Mouse (Mus musculus) neural tube, embryonic 15.5 days (tissue): ENCODE data around the gene Rrbp1. TPM values are rescaled to one million over a fixed set of nuclear protein-coding genes. Genes with fewer than 3 reads are reported as not detected.
A peak's percentile ranks its signal among the peaks of the same experiment; 100 is the strongest.

ENCODE experiments used
- ATAC-seq: fragments of 200-750 bp; cut with Nextera tagmentation; 2 replicates; pipeline ENCODE4 v1.8.0; 2017; ENCODE audit warnings: mild to moderate bottlenecking, moderate TSS enrichment, moderate library complexity; ENCODE audit not compliant: low FRiP score
- H3K27ac ChIP-seq: fragments of 300-500 bp; sonication (generic); replicated peaks from 2 replicates; pipeline ENCODE4 v1.5.1; 2015; ENCODE audit warnings: mild to moderate bottlenecking, inconsistent platforms
- H3K27me3 ChIP-seq: fragments of 300-500 bp; sonication (generic); replicated peaks from 2 replicates; pipeline ENCODE4 v1.6.1; 2015; ENCODE audit warnings: inconsistent platforms
- H3K36me3 ChIP-seq: fragments of 300-500 bp; sonication (generic); 2 replicates; pipeline ENCODE4 v1.6.1; 2015; ENCODE audit warnings: inconsistent platforms
- H3K4me1 ChIP-seq: fragments of 300-500 bp; sonication (generic); 2 replicates; pipeline ENCODE4 v1.6.1; 2015; ENCODE audit warnings: inconsistent platforms
- H3K4me2 ChIP-seq: fragments of 300-500 bp; sonication (generic); 2 replicates; pipeline ENCODE4 v1.6.1; 2015; ENCODE audit warnings: inconsistent platforms, mild to moderate bottlenecking, moderate library complexity
- H3K4me3 ChIP-seq: fragments of 300-500 bp; sonication (generic); replicated peaks from 2 replicates; pipeline ENCODE4 v1.5.1; 2015; ENCODE audit warnings: mild to moderate bottlenecking, inconsistent platforms
- H3K9ac ChIP-seq: fragments of 300-500 bp; sonication (generic); replicated peaks from 2 replicates; pipeline ENCODE4 v1.6.1; 2015; ENCODE audit warnings: mild to moderate bottlenecking, inconsistent platforms
- H3K9me3 ChIP-seq: fragments of 300-500 bp; sonication (generic); replicated peaks from 2 replicates; pipeline ENCODE4 v1.6.1; 2016; ENCODE audit warnings: inconsistent platforms
- WGBS: fragments of 180-500 bp; shearing (Covaris S2); methylation state at CpG from one replicate; pipeline ENCODE4 v1.1.7; 2015; ENCODE audit warnings: mixed read lengths; 5-methylcytosine and 5-hydroxymethylcytosine counted together
- polyA plus RNA-seq: library from polyadenylated mRNA; unstranded; fragments of >200 nt; fragmentation: Nextera tagmentation; extraction: Ambion mirVana; gene quantifications from 2 replicates; pipeline ENCODE4 v1.2.1, GENCODE M21; 2015

Rrbp1 gene
- polyA plus RNA-seq, 1 experiment from 2014 or later: 38.6 TPM

DNA sequence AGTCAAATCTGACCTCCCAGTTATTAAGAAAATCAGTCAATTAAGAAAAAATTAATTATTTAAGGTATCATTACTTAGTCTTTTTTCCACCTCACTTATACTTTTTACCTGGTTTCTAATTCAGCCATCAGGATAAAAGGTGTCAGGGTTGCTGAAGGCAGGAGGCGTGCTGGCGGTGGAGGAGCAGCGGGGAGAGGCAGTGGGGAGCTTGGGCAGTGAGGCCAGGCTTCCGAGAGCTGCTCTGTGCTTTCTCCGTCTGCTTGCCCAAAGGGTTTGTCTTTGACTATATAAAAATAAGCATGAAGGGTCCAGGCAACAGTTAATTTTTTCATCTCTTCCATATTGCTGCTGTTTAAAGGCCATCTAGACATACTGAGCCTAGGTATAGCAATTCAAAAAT is 77.5 kb downstream of the Rrbp1 start:
- Histone ChIP-seq H3K4me3 (no peak overlapping the region), H3K9ac (no peak overlapping the region), H3K36me3 (no peaks in the 10 kb centered on the region), H3K4me1 (peaks cover 11% of the 10 kb centered on the region; the same call in 1 of the 2 replicates), H3K9me3 (no peaks in the 10 kb centered on the region), H3K4me2 (no peak overlapping the region), H3K27me3 (no peaks in the 10 kb centered on the region), H3K27ac (no peak overlapping the region)
- ATAC-seq: no peak
- 87% methylated on average over 5 of the region's 5 CpGs for WGBS

GRCm38 (mm10) chr2:143932340-143932873 is 78.7 kb downstream of the Rrbp1 start:
- peaks cover 8% of the 10 kb centered on the region; the same call in 1 of the 2 replicates for H3K4me1 ChIP-seq
- WGBS: 85% methylated on average over 12 of the region's 12 CpGs
- no peak overlapping the region for H3K9ac ChIP-seq
- no peaks in the 10 kb centered on the region for H3K27me3 ChIP-seq
- no peaks in the 10 kb centered on the region for H3K36me3 ChIP-seq
- no peak for ATAC-seq
- H3K9me3 ChIP-seq: no peaks in the 10 kb centered on the region
- H3K4me2 ChIP-seq: no peak overlapping the region
- H3K27ac ChIP-seq: no peak overlapping the region
- H3K4me3 ChIP-seq: no peak overlapping the region

GRCm38 (mm10) chr2:143929607-143930311 is 81.3 kb downstream of the Rrbp1 start:
- peaks cover 8% of the 10 kb centered on the region; the same call in 1 of the 2 replicates for H3K4me1 ChIP-seq
- H3K36me3 ChIP-seq: no peaks in the 10 kb centered on the region
- 35% methylated on average over 3 of the region's 3 CpGs for WGBS
- H3K4me2 ChIP-seq: no peak overlapping the region
- ATAC-seq: no peak
- H3K27ac ChIP-seq: no peak overlapping the region
- no peaks in the 10 kb centered on the region for H3K27me3 ChIP-seq
- H3K4me3 ChIP-seq: no peak overlapping the region
- H3K9ac ChIP-seq: no peak overlapping the region
- H3K9me3 ChIP-seq: no peaks in the 10 kb centered on the region

DNA sequence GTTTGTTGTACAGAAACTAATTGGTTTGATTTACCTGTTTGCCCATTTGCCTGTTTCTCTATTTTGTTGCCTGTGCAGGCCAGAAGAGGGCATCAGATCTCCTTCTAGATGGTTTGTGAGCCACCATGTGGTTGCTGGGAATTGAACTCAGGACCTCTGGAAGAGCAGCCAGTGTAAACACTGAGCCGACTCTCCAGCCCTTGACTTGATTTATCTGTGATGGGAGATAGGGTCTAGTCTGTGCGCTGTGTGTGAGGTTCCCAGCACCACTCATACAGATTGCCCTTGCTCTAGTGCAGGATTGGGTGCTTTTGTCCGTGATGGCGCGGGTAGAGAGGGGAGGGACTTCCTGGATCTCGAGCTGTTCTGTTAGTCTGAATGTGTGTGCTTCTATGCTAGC is 85.2 kb downstream of the Rrbp1 start:
- Histone ChIP-seq H3K4me3 (no peak overlapping the region), H3K9me3 (no peaks in the 10 kb centered on the region), H3K9ac (no peak overlapping the region), H3K36me3 (no peaks in the 10 kb centered on the region), H3K27me3 (no peaks in the 10 kb centered on the region), H3K4me1 (peaks cover 9% of the 10 kb centered on the region), H3K4me2 (no peak overlapping the region), H3K27ac (no peak overlapping the region)
- 94% methylated on average over 6 of the region's 6 CpGs for WGBS
- ATAC-seq: no peak

GRCm38 (mm10) chr2:143924085-143924484 is 87.0 kb downstream of the Rrbp1 start:
- no peak for ATAC-seq
- no peak overlapping the region for H3K4me3 ChIP-seq
- no peak overlapping the region for H3K9ac ChIP-seq
- H3K27me3 ChIP-seq: no peaks in the 10 kb centered on the region
- 53% methylated on average over 7 of the region's 7 CpGs for WGBS
- H3K27ac ChIP-seq: no peak overlapping the region
- peaks cover 10% of the 10 kb centered on the region for H3K4me1 ChIP-seq
- no peak overlapping the region for H3K4me2 ChIP-seq
- no peaks in the 10 kb centered on the region for H3K9me3 ChIP-seq
- no peaks in the 10 kb centered on the region for H3K36me3 ChIP-seq

GRCm38 (mm10) chr2:143918831-143919502 is 92.1 kb downstream of the Rrbp1 start:
- no peak for ATAC-seq
- 50% methylated on average over 4 of the region's 4 CpGs for WGBS
- peaks cover 42% of the 10 kb centered on the region for H3K4me1 ChIP-seq

GRCm38 (mm10) chr2:143917622-143918021 is 93.4 kb downstream of the Rrbp1 start:
- no peak overlapping the region for H3K4me3 ChIP-seq

More at GRCm38 (mm10) chr2:143918831-143919502, 92.1 kb downstream of the Rrbp1 start:
- no peak overlapping the region for H3K27ac ChIP-seq
- H3K4me2 ChIP-seq: no peak overlapping the region
- H3K27me3 ChIP-seq: no peaks in the 10 kb centered on the region
- no peak overlapping the region for H3K4me3 ChIP-seq
- no peaks in the 10 kb centered on the region for H3K9me3 ChIP-seq
- no peak overlapping the region for H3K9ac ChIP-seq
- no peaks in the 10 kb centered on the region for H3K36me3 ChIP-seq

GRCm38 (mm10) chr2:143916229-143916628 is 94.8 kb downstream of the Rrbp1 start:
- H3K4me1 ChIP-seq: peaks cover 40% of the 10 kb centered on the region

More at GRCm38 (mm10) chr2:143917622-143918021, 93.4 kb downstream of the Rrbp1 start:
- 62% methylated on average over 5 of the region's 5 CpGs for WGBS
- Histone ChIP-seq H3K4me1 (peaks cover 40% of the 10 kb centered on the region), H3K27me3 (no peaks in the 10 kb centered on the region), H3K9me3 (no peaks in the 10 kb centered on the region), H3K27ac (no peak overlapping the region), H3K9ac (no peak overlapping the region), H3K36me3 (no peaks in the 10 kb centered on the region), H3K4me2 (peak overlapping the region; percentile 80)
- ATAC-seq: no peak

DNA sequence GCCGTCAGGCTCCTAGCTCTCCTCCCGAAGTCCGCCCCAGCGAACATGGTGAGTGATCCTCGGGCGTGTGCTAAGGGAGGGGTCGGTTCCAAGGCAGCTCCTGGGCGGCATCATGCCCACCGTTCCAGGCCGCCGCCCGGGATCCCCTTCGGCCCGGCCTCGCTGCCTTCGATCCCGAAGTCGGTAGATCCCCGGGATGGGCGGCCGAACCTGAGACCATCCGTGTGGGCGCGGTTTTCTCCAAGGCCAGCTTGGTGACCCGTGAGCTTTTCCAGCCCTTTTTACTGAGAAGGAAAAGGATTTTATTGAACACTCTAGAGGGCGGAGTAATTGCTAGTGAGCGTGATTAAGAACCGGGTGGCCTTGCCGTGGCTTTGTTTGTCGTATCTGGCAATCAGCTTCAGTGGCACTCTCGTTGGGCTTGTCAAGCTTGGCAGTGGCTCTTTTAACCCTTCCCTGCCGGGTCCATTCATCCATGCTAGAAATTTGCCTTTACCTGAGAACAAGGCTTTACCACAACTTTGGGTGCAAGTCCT is 95.4 kb downstream of the Rrbp1 start:
- 0% methylated on average over 32 of the region's 32 CpGs for WGBS
- Histone ChIP-seq H3K9ac (peak overlapping the region; percentile 92), H3K36me3 (no peaks in the 10 kb centered on the region), H3K9me3 (no peaks in the 10 kb centered on the region), H3K4me1 (peaks cover 37% of the 10 kb centered on the region), H3K27me3 (no peaks in the 10 kb centered on the region), H3K4me3 (peak overlapping the region; percentile 86), H3K27ac (peak overlapping the region; percentile 93), H3K4me2 (peak overlapping the region; percentile 80)
- ATAC-seq: peak; percentile 64

More at GRCm38 (mm10) chr2:143916229-143916628, 94.8 kb downstream of the Rrbp1 start:
- no peak for ATAC-seq
- Histone ChIP-seq H3K9ac (peak overlapping the region; percentile 92), H3K36me3 (no peaks in the 10 kb centered on the region), H3K9me3 (no peaks in the 10 kb centered on the region), H3K4me3 (peak overlapping the region; percentile 86), H3K27me3 (no peaks in the 10 kb centered on the region), H3K4me2 (peak overlapping the region; percentile 80), H3K27ac (peak overlapping the region; percentile 93)
- 7% methylated on average over 5 of the region's 5 CpGs for WGBS

DNA sequence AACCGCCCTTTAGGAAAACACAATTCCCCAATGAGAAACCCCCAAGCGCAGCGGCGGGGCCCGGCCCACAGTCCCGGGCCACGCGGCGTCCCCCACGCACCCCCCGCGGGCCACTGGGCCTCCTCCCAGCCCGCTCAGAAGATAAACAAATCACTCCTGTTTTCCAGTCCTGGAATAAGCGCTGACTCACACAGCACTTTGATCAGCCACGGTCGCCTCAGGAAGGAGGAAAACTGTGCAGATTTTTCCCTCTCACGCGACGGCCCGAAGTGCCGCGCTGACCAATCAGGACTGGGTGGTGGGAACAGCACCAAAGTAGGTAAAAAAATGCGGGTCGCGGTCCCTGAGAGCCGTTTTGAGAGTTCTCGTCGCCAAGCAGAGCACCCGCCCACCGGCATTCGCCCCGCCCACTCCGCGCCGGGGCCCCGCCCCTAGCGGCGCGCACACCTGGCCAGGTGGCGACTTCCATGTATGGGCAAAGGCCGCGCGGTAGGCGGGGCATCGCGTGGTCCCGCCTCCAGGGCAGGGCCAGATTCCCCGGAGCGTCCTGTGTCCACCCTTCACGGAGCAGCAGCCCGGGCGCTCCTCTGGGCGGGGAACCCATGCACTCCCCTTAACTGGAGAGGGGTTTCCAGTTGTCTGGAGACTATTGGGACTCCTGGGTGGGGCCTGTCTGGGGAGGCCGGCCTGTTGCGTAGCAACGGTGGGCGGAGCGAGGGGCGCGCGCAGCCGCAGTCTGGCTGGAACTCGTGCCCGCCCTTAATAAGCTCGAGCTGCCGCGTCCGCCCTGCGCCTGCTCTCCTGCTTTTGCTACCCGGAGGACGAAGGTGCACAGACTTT is 96.1 kb downstream of the Rrbp1 start, which contains the start of gene Dstn:
TSS of gene Dstn (plus strand) at position 561 of the 840 bp plus-strand sequence.
- Histone ChIP-seq H3K36me3 (no peaks in the 10 kb centered on the region), H3K4me1 (peaks cover 37% of the 10 kb centered on the region), H3K27me3 (no peaks in the 10 kb centered on the region), H3K9ac (peak within 1 kb of the TSS; percentile 92), H3K27ac (peak within 1 kb of the TSS; percentile 93), H3K9me3 (no peaks in the 10 kb centered on the region), H3K4me2 (peak within 1 kb of the TSS; percentile 80), H3K4me3 (peak within 1 kb of the TSS; percentile 86)
- WGBS: under 1% methylated on average over 71 of the region's 71 CpGs
- ATAC-seq: peak; percentile 96

GRCm38 (mm10) chr2:143914221-143914620 is 96.8 kb downstream of the Rrbp1 start:
- Histone ChIP-seq H3K27me3 (no peaks in the 10 kb centered on the region), H3K4me3 (peak overlapping the region; percentile 86), H3K9ac (peak overlapping the region; percentile 92), H3K4me1 (peaks cover 34% of the 10 kb centered on the region), H3K36me3 (no peaks in the 10 kb centered on the region), H3K9me3 (no peaks in the 10 kb centered on the region), H3K4me2 (peak overlapping the region; percentile 80), H3K27ac (peak overlapping the region; percentile 93)
- WGBS: 5% methylated on average over 10 of the region's 10 CpGs
- no peak for ATAC-seq
